Mouse (Mus musculus): ENCODE results near the gene Pole3.

DNA sequence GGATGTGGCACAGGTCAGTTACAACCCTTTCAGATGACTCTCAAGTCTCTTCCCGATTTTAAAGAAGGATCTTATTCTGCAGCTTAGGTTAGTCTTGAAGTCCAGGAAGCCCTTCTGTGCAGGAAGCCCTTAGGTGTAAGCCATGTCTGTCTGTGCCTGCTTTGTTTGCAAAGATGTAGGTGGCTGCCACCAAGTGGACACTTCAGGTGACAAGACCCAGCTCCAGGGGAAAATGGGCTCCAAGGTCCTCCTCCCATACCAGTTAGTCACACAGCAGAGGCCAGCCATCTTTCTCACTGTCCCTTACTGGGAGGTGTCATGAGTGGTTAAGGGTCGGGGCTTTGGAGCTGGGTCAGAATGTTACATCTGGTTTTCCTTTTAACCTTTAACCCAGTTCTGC is 18.1 kb downstream of the Pole3 start:
- TF ChIP-seq CTCF (IDR thresholded peaks at IDR 0.05; ENCODE audit: low read depth, low read length) (no peak), GATA1 (IDR thresholded peaks at IDR 0.05; ENCODE audit: borderline replicate concordance, low read length) (no peak), GATA2 (IDR thresholded peaks at IDR 0.05; ENCODE audit: borderline replicate concordance, low read depth, low read length) (no peak)
